In genomic region chr12:80760396-80760801, GRCm38 (mm10) we compare ENCODE assay signal across 8 mouse cellular contexts. TPM values are rescaled to one million over a fixed set of nuclear protein-coding genes. Genes with fewer than 3 reads are reported as not detected.
DNase-seq lines count a peak whose midpoint lies in the region; ATAC-seq and TF ChIP-seq lines count a peak whose summit lies in the region.

TSS of gene Ccdc177 (minus strand) at chr12:80760687.

- H3K27me3 ChIP-seq in hindbrain, postnatal 0 days (ENCODE audit: insufficient read depth, low read length): no peaks in the 10 kb centered on the region

- H3K9ac ChIP-seq in hindbrain, postnatal 0 days (replicated peaks; ENCODE audit: low read length): peak within 1 kb of the TSS; percentile 89

- DNase-seq in adrenal gland, adult (ENCODE audit: inconsistent age in 2 of 2, low spot score in 1 of 2): peak; percentile 69 to 89
- DNase-seq in gastrocnemius, adult 8-10 months (ENCODE audit: low spot score in 2 of 2): peak; percentile 36 to 46
- DNase-seq in hindbrain, postnatal 0 days (ENCODE audit: low spot score): peak; percentile 92
- DNase-seq in left cerebral cortex, adult 11 months (ENCODE audit: low spot score): peak; percentile 81
- DNase-seq in lung, postnatal 25 days (ENCODE audit: low spot score): peak; percentile 78
- peak; percentile 92 to 93 for DNase-seq in right cerebral cortex, postnatal 10 days (ENCODE audit: low spot score in 2 of 2)
- peak; percentile 35 for DNase-seq in urinary bladder, postnatal 10 days (ENCODE audit: low spot score)

- peaks cover 9% of the 10 kb centered on the region for H3K4me1 ChIP-seq in hindbrain, postnatal 0 days (ENCODE audit: insufficient read depth, low read length)

- peak within 1 kb of the TSS; percentile 79 for H3K4me2 ChIP-seq in hindbrain, postnatal 0 days (ENCODE audit: low read depth, low read length)

- H3K36me3 ChIP-seq in hindbrain, postnatal 0 days (ENCODE audit: insufficient read depth, low read length): peaks cover 5% of the 10 kb centered on the region; the same call in 1 of the 2 replicates

- H3K4me3 ChIP-seq in hindbrain, postnatal 0 days (ENCODE audit: low read length): peak within 1 kb of the TSS; percentile 62

- peak; percentile 85 for ATAC-seq in common myeloid progenitor, adult 5-6 weeks (replicated peaks; ENCODE audit: low read depth, poor library complexity, severe bottlenecking)
- peak; percentile 69 for ATAC-seq in hindbrain, postnatal 0 days

- WGBS in hindbrain, postnatal 0 days: under 1% methylated on average over 24 of the region's 24 CpGs

- no peaks in the 10 kb centered on the region for H3K9me3 ChIP-seq in hindbrain, postnatal 0 days (ENCODE audit: low read length)

- H3K27ac ChIP-seq in hindbrain, postnatal 0 days: peak within 1 kb of the TSS; percentile 95

- TF ChIP-seq CTCF in hindbrain, postnatal 0 days (IDR thresholded peaks at IDR 0.05; ENCODE audit: low read depth): peak; percentile 96

RNA-seq across cellular contexts. Expression of gene Ccdc177, which starts in this region (rescaled TPM):
- total RNA-seq in common myeloid progenitor, adult 5-6 weeks (2017): 0.14 and 0.29 TPM in 2 replicates
- total RNA-seq in gastrocnemius, adult 8-10 months (2022): not detected
- 18.6 and 23.7 TPM in 2 replicates for total RNA-seq in hindbrain, postnatal 0 days (2014; rRNA removed)
- polyA plus RNA-seq in hindbrain, postnatal 0 days (2015; fragmentation: Nextera tagmentation; extraction: Ambion mirVana): 1.8 and 2.0 TPM in 2 replicates

Comparison
In these comparisons a context has a peak if more than half of its experiments do, and no peak if none do; other contexts are left out.
1. Peak in every context shown above with its lines: DNase-seq, ATAC-seq, H3K4me3 ChIP-seq and H3K27ac ChIP-seq.
2. RNA of gene Ccdc177 (total RNA-seq): 18.6 to 23.7 TPM in hindbrain, postnatal 0 days; 0.14 to 0.29 TPM in common myeloid progenitor, adult 5-6 weeks and not detected in gastrocnemius, adult 8-10 months; every median in the first group is over 10 times any median in the second.
3. Peak in ATAC-seq in common myeloid progenitor, adult 5-6 weeks; RNA of the gene not detected or under 1 TPM.
4. Peak in DNase-seq in gastrocnemius, adult 8-10 months; RNA of the gene not detected or under 1 TPM.
5. DNase-seq: peak in every context shown above with its lines; median percentile 92 in right cerebral cortex, postnatal 10 days; 92 in hindbrain, postnatal 0 days; 81 in left cerebral cortex, adult 11 months; 79 in adrenal gland, adult; 78 in lung, postnatal 25 days; 41 in gastrocnemius, adult 8-10 months; 35 in urinary bladder, postnatal 10 days.